Mouse (Mus musculus) myocyte (in vitro differentiated cells): ENCODE results near the gene AI464131.

ENCODE experiments used
- CEBPB ChIP-seq: IDR thresholded peaks from 2 replicates; pipeline ENCODE4 v1.6.1; 2011; ENCODE audit warnings: mild to moderate bottlenecking, moderate library complexity; ENCODE audit not compliant: poor library complexity, insufficient read depth, severe bottlenecking
- MAX ChIP-seq: IDR thresholded peaks from one replicate; pipeline ENCODE4 v1.6.1; 2011; ENCODE audit warnings: low read depth, mild to moderate bottlenecking, control low read depth
- MYOD1 ChIP-seq, 3 experiments: IDR thresholded peaks; one replicate each; pipeline ENCODE4 v1.6.1; 2011; ENCODE audit warnings: control low read depth in 2 of 3, low read depth in 2 of 3, mild to moderate bottlenecking in 2 of 3, moderate library complexity in 1 of 3; ENCODE audit not compliant: insufficient read length in 2 of 3, control insufficient read depth in 1 of 3
- POLR2A ChIP-seq: IDR thresholded peaks from one replicate; pipeline ENCODE4 v1.6.1; 2011; ENCODE audit warnings: low read depth, mild to moderate bottlenecking, control low read depth, moderate library complexity; ENCODE audit not compliant: insufficient read length
- USF1 ChIP-seq: IDR thresholded peaks from one replicate; pipeline ENCODE4 v1.6.1; 2011; ENCODE audit warnings: low read depth, mild to moderate bottlenecking, control low read depth, moderate library complexity

DNA sequence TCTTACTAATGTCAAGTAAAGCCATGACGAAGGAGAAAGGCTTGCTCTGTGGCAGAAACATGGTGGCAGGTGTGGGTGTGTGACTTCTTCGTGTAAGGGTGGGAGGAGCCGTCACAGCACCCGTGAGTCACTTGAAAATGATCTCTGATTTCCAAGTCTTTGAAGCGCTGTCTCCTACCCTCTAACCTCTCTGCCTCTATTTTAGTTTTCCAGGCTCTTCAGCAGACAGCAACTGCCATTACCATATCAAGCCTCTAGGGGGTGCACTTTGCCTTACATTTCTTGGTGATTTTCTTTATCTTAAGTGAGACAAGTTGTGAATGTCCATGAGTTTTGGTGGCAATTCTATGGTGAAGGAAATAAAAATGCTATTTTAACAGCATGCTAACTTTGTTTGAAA lies 19.9 kb upstream of the AI464131 start:
- TF ChIP-seq CEBPB (no peak), POLR2A (no peak), USF1 (no peak), MYOD1 (IDR thresholded peaks at IDR 0.05; ENCODE audit: control insufficient read depth in 1 of 3, insufficient read length in 2 of 3, low read depth in 2 of 3) (no peak), MAX (no peak)
